Mouse (Mus musculus): Measurements from ENCODE around the gene Pfkm. TPM values are rescaled to one million over a fixed set of nuclear protein-coding genes. Genes with fewer than 3 reads are reported as not detected.

Gene Pfkm
- polyA plus RNA-seq (2014; fragmentation: Nextera tagmentation; extraction: Ambion mirVana) = 36.3 TPM in 2 replicates

DNA sequence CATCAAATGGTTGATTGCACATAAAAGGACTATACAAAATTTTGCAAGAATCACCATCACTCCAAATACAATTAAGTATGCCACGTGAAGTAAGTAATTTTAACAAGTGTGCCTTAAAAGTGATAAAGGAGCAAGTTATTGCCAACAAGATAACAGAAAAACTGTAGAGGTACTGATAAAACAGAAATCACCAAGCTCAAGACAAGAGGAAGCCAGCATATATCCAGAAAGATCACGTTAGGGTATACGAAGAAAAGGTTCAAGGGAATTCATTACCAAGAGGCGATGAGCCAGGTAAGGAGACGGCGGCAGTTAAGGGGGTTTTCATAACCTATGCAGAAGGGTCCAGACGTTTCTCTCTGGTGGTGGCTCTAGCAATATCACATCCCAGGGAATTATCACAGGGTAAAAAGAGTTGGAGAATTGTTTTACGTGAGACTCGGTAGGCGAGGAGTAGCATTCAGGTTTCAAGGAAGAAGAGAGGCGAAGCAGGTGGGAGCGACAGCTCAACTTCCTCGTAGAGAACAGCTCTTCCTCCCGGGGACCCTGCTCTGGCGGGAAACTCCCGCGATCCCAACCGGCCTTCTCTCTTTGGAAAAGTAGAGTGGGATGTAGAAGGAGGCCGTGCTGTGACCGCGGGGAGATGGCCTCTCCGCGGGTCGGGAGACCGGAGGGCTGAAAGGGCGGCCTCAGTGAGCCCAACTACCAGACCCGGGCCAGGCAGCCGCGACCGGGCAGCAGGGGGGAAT, at the start of gene Pfkm:
Gene Pfkm (plus strand): TSS at position 218 of the 749 bp plus-strand sequence.
- Histone ChIP-seq H3K4me1 (ENCODE audit: control insufficient read depth, insufficient read depth, low read length) (peaks cover 16% of the 10 kb centered on the region), H3K27ac (ENCODE audit: low read depth, low read length) (peak within 1 kb of the TSS; percentile 93), H3K4me2 (peak within 1 kb of the TSS; percentile 59), H3K4me3 (ENCODE audit: low read depth, low read length) (peak within 1 kb of the TSS; percentile 94), H3K27me3 (ENCODE audit: control insufficient read depth, insufficient read depth, low read length) (no peaks in the 10 kb centered on the region), H3K9ac (ENCODE audit: low read length) (peak within 1 kb of the TSS; percentile 96), H3K36me3 (ENCODE audit: control insufficient read depth, insufficient read depth, low read length) (0 out of 2 replicates have a peak, but pooled peaks cover 4% of the 10 kb centered on the region), H3K9me3 (ENCODE audit: control insufficient read depth, low read length) (no peaks in the 10 kb centered on the region)
- DNase-seq (ENCODE audit: low spot score, missing footprints) (peak; percentile 96), ATAC-seq (ENCODE audit: low FRiP score) (no peak; the same call in 1 of the 2 replicates)
- WGBS = under 1% methylated on average over 27 of the region's 30 CpGs

DNA sequence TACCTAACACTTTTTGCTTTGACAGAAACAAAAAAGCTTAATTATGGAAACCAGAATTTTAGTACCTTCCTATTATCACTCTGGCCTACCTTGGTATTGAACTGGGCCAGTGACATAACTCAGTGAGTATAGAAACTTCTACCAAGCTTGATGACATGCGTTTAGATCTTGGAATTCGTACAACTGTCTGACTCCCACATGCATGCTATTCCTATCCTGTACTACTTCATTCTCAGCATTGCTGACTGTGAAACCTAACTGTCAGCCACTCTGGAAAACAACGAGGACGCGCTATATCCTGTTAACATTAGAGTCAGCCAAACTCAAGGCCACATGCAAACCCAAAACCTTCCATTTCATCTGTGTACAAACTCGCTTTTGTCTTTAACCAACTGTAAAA, 48.4 kb upstream of the Pfkm start:
- H3K4me1 ChIP-seq (ENCODE audit: control insufficient read depth, insufficient read depth, low read length) = no peaks in the 10 kb centered on the region
- H3K36me3 ChIP-seq (ENCODE audit: control insufficient read depth, insufficient read depth, low read length) = peaks cover 39% of the 10 kb centered on the region
- no peak overlapping the region for H3K4me2 ChIP-seq
- DNase-seq (ENCODE audit: low spot score, missing footprints) = no peak
- H3K4me3 ChIP-seq (ENCODE audit: low read depth, low read length) = no peak overlapping the region
- no peak overlapping the region for H3K9ac ChIP-seq (ENCODE audit: low read length)
- WGBS = 96% methylated on average over 6 of the region's 6 CpGs
- H3K27ac ChIP-seq (ENCODE audit: low read depth, low read length) = no peak overlapping the region
- ATAC-seq (ENCODE audit: low FRiP score) = no peak
- no peaks in the 10 kb centered on the region for H3K27me3 ChIP-seq (ENCODE audit: control insufficient read depth, insufficient read depth, low read length)
- H3K9me3 ChIP-seq (ENCODE audit: control insufficient read depth, low read length) = no peaks in the 10 kb centered on the region

DNA sequence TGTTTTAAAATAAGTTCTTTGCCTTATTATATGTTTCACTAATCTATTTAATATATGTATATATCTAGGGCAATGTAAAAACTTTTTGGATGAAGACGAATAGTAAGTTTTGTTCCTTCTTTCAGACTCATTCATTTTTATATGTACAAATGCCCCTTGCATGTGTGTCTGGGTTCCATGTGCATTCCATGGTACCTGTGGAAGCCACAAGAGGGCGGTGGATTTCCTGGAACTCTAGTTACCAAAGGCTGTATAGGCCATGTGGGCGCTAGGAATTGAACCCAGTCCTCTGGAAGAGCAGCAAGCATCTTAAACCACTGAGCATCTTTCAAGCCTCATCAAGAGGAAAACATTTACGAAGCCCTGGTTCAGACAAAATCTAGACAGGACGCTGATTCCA, 48.0 kb upstream of the Pfkm start:
- H3K36me3 ChIP-seq (ENCODE audit: control insufficient read depth, insufficient read depth, low read length) = peaks cover 39% of the 10 kb centered on the region

DNA sequence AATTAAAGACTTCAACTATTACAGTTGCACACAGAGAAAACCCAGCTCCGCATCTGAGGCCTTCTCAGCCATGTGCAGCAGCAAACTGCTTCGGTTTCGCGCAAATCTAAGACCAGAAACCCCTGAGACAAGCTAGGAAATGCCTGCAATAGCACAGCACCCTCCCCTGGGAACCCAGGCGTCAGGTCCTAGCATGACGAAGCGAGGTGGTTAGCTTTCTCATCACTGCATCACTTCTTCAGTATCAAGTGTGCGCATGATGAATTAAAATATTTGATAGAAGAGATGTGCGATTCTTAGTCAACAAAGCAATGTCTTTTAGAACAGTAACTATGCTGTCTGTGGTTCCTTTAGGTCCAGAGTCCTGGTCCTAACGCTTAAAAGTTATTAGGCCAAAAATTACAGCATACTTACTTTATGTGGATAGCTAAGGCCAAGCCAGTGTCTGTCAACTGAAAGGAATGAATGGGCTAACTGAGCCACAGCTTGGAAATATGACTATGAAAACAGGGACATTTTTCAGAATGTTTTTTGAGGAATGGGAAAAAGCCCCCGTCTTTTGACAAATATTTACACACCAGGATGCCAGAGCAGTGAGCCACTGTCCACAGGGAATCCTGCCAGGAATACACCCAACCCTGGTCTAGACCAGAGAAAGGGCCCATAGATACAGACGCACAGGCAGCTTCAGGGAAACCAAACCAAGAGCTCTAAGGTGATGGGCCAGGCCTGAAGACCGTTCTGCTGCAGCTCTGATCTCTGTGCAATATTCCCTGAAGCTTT, 43.3 kb upstream of the Pfkm start:
- WGBS = 95% methylated on average over 13 of the region's 13 CpGs
- ATAC-seq (ENCODE audit: low FRiP score) = no peak
- Histone ChIP-seq H3K27ac (ENCODE audit: low read depth, low read length) (no peak overlapping the region), H3K4me1 (ENCODE audit: control insufficient read depth, insufficient read depth, low read length) (no peaks in the 10 kb centered on the region), H3K36me3 (ENCODE audit: control insufficient read depth, insufficient read depth, low read length) (peaks cover 30% of the 10 kb centered on the region), H3K4me2 (no peak overlapping the region), H3K9me3 (ENCODE audit: control insufficient read depth, low read length) (no peaks in the 10 kb centered on the region), H3K9ac (ENCODE audit: low read length) (no peak overlapping the region), H3K27me3 (ENCODE audit: control insufficient read depth, insufficient read depth, low read length) (no peaks in the 10 kb centered on the region), H3K4me3 (ENCODE audit: low read depth, low read length) (no peak overlapping the region)
- DNase-seq (ENCODE audit: low spot score, missing footprints) = no peak

More for the DNA sequence above, 48.0 kb upstream of the Pfkm start:
- DNase-seq (ENCODE audit: low spot score, missing footprints) = no peak
- no peak overlapping the region for H3K4me2 ChIP-seq
- H3K27ac ChIP-seq (ENCODE audit: low read depth, low read length) = no peak overlapping the region
- WGBS = 92% methylated on average over 5 of the region's 5 CpGs
- no peaks in the 10 kb centered on the region for H3K27me3 ChIP-seq (ENCODE audit: control insufficient read depth, insufficient read depth, low read length)
- no peak overlapping the region for H3K9ac ChIP-seq (ENCODE audit: low read length)
- H3K4me1 ChIP-seq (ENCODE audit: control insufficient read depth, insufficient read depth, low read length) = no peaks in the 10 kb centered on the region
- H3K4me3 ChIP-seq (ENCODE audit: low read depth, low read length) = no peak overlapping the region
- ATAC-seq (ENCODE audit: low FRiP score) = no peak
- no peaks in the 10 kb centered on the region for H3K9me3 ChIP-seq (ENCODE audit: control insufficient read depth, low read length)

DNA sequence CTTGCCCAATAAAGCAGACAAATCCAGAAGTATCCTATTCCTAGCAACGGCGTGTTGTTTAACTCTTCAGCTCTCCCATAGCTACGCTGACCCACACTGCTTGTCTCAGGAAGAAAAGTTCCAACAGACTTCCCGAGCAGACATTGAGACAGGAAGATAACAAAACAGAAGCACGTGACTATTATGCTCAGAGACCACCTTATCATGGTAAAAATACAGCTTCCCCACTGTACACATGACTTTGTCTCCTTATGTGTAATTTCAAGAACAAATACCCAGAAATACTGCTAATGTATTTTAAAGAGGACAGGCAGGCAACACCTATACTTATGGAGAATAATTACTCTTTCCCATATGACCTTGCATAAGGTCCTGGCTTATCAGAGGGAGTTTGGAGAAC, 40.7 kb upstream of the Pfkm start:
- peaks cover 14% of the 10 kb centered on the region for H3K36me3 ChIP-seq (ENCODE audit: control insufficient read depth, insufficient read depth, low read length)
- no peak overlapping the region for H3K4me2 ChIP-seq
- DNase-seq (ENCODE audit: low spot score, missing footprints) (no peak), ATAC-seq (ENCODE audit: low FRiP score) (no peak)
- H3K4me1 ChIP-seq (ENCODE audit: control insufficient read depth, insufficient read depth, low read length) = no peaks in the 10 kb centered on the region
- H3K27ac ChIP-seq (ENCODE audit: low read depth, low read length) = no peak overlapping the region
- 96% methylated on average over 5 of the region's 5 CpGs for WGBS
- H3K9ac ChIP-seq (ENCODE audit: low read length) = no peak overlapping the region
- no peak overlapping the region for H3K4me3 ChIP-seq (ENCODE audit: low read depth, low read length)
- no peaks in the 10 kb centered on the region for H3K9me3 ChIP-seq (ENCODE audit: control insufficient read depth, low read length)
- H3K27me3 ChIP-seq (ENCODE audit: control insufficient read depth, insufficient read depth, low read length) = no peaks in the 10 kb centered on the region

DNA sequence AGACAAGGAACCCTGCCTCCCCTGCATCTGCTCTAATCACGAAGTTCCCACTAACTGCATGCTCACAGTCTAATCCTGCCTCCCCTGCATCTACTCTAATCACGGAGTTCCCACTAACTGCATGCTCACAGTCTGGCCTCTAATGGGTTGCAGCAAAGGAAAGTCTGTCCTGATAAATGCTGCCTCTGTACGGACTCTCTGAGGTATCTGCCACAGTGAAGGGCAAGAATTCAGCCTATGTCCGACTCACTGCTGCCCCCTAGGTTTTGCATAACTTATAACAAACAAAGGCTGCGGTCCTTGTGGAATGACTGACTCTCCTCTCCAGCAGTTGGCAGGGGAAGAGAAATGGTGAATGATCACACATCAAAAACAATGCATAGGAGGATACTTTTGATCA, 37.1 kb upstream of the Pfkm start:
- peaks cover 12% of the 10 kb centered on the region; the same call in 1 of the 2 replicates for H3K36me3 ChIP-seq (ENCODE audit: control insufficient read depth, insufficient read depth, low read length)
- DNase-seq (ENCODE audit: low spot score, missing footprints) = peak; percentile 93
- no peak overlapping the region for H3K4me2 ChIP-seq
- no peak overlapping the region for H3K4me3 ChIP-seq (ENCODE audit: low read depth, low read length)
- no peak overlapping the region for H3K9ac ChIP-seq (ENCODE audit: low read length)
- peak; percentile 38; the same call in 1 of the 2 replicates for ATAC-seq (ENCODE audit: low FRiP score)
- no peaks in the 10 kb centered on the region for H3K4me1 ChIP-seq (ENCODE audit: control insufficient read depth, insufficient read depth, low read length)
- H3K27me3 ChIP-seq (ENCODE audit: control insufficient read depth, insufficient read depth, low read length) = no peaks in the 10 kb centered on the region
- WGBS = 32% methylated on average over 5 of the region's 5 CpGs
- H3K9me3 ChIP-seq (ENCODE audit: control insufficient read depth, low read length) = no peaks in the 10 kb centered on the region
- H3K27ac ChIP-seq (ENCODE audit: low read depth, low read length) = no peak overlapping the region

DNA sequence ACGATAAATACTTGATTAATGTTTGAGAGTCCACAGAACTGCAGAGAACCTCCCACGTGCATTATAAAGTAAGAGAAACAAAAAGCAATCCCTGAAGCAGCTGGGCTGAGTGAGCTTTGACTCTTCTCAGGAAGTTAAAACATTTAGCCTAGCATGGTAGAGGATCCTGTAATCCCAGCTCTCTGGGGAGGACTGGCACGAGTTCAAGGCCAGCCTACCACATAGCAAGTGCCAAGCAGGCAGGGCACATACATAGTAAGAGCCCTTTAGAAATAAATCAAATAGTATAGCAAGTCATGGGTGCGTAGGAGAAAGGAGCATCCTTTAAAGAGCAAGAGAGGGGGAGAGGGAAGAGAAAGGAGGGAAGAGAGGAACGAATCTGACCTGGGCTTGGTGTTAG, 26.5 kb upstream of the Pfkm start:
- H3K27ac ChIP-seq (ENCODE audit: low read depth, low read length) = no peak overlapping the region
- no peak for ATAC-seq (ENCODE audit: low FRiP score)
- H3K36me3 ChIP-seq (ENCODE audit: control insufficient read depth, insufficient read depth, low read length) = peaks cover 14% of the 10 kb centered on the region; the same call in 1 of the 2 replicates
- H3K4me1 ChIP-seq (ENCODE audit: control insufficient read depth, insufficient read depth, low read length) = no peaks in the 10 kb centered on the region
- H3K9ac ChIP-seq (ENCODE audit: low read length) = no peak overlapping the region
- H3K9me3 ChIP-seq (ENCODE audit: control insufficient read depth, low read length) = no peaks in the 10 kb centered on the region
- no peak overlapping the region for H3K4me3 ChIP-seq (ENCODE audit: low read depth, low read length)
- no peak for DNase-seq (ENCODE audit: low spot score, missing footprints)
- H3K27me3 ChIP-seq (ENCODE audit: control insufficient read depth, insufficient read depth, low read length) = no peaks in the 10 kb centered on the region
- H3K4me2 ChIP-seq = no peak overlapping the region
- 94% methylated on average over 5 of the region's 5 CpGs for whole genome bisulfite sequencing

DNA sequence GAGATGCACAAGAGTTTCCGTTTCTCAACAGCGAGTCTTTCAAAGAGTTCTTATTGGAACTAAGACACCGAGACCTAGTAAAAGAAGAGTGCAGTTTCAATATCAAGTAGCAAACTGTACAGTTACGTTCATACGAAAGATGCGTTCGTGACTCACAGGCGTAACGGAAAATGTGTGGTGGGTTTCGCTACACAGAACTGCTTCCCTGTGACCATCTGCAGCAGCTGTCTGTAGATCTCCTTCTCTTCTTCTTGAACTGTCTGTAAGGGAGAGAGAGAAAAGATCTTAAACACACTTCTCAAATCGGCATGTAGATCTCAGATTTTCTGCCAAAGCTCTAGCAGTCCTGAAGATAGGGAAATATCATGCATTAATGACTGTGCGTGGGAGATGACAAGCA, 25.8 kb upstream of the Pfkm start:
- H3K27me3 ChIP-seq (ENCODE audit: control insufficient read depth, insufficient read depth, low read length) = no peaks in the 10 kb centered on the region
- no peak overlapping the region for H3K4me3 ChIP-seq (ENCODE audit: low read depth, low read length)
- H3K9ac ChIP-seq (ENCODE audit: low read length) = no peak overlapping the region
- H3K4me2 ChIP-seq = no peak overlapping the region
- H3K27ac ChIP-seq (ENCODE audit: low read depth, low read length) = no peak overlapping the region
- peaks cover 14% of the 10 kb centered on the region; the same call in 1 of the 2 replicates for H3K36me3 ChIP-seq (ENCODE audit: control insufficient read depth, insufficient read depth, low read length)
- H3K9me3 ChIP-seq (ENCODE audit: control insufficient read depth, low read length) = no peaks in the 10 kb centered on the region
- no peak for DNase-seq (ENCODE audit: low spot score, missing footprints)
- 96% methylated on average over 12 of the region's 12 CpGs for WGBS
- ATAC-seq (ENCODE audit: low FRiP score) = no peak
- H3K4me1 ChIP-seq (ENCODE audit: control insufficient read depth, insufficient read depth, low read length) = no peaks in the 10 kb centered on the region

DNA sequence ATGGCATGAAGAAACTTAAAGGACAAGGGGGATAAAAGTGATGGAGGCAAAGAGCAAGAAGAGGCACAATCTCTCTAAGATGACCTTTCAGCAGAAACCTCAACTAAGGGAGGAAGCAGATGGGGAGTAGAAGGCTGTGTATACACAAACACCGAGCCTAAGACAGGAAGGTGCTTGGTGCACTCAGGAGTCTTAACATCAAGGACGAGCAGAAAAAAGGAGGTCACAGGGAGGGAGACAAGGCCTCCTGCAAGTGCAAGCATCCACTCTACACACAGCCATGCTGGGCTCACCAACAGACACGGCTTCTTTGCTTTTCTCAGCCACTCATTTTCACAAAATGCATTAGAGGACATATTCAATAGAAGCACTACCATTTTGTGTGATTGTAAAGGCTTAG, 24.9 kb upstream of the Pfkm start:
- no peak overlapping the region for H3K9ac ChIP-seq (ENCODE audit: low read length)
- 65% methylated on average over 3 of the region's 3 CpGs for WGBS
- H3K36me3 ChIP-seq (ENCODE audit: control insufficient read depth, insufficient read depth, low read length) = peaks cover 18% of the 10 kb centered on the region; the same call in 1 of the 2 replicates
- H3K27me3 ChIP-seq (ENCODE audit: control insufficient read depth, insufficient read depth, low read length) = no peaks in the 10 kb centered on the region
- H3K27ac ChIP-seq (ENCODE audit: low read depth, low read length) = no peak overlapping the region
- ATAC-seq (ENCODE audit: low FRiP score) (no peak), DNase-seq (ENCODE audit: low spot score, missing footprints) (no peak)
- no peak overlapping the region for H3K4me3 ChIP-seq (ENCODE audit: low read depth, low read length)
- H3K4me2 ChIP-seq = no peak overlapping the region
- no peaks in the 10 kb centered on the region for H3K9me3 ChIP-seq (ENCODE audit: control insufficient read depth, low read length)
- no peaks in the 10 kb centered on the region for H3K4me1 ChIP-seq (ENCODE audit: control insufficient read depth, insufficient read depth, low read length)
